Mouse (Mus musculus): ENCODE results near the gene Cxcl17.
A peak's percentile ranks its signal among the peaks of the same experiment; 100 is the strongest.
"Not testable (repeated sequence)": the region's sequence is repeated elsewhere in the genome, so short reads cannot be mapped to it uniquely, and the experiment has no call there.

Cxcl17 gene

DNA sequence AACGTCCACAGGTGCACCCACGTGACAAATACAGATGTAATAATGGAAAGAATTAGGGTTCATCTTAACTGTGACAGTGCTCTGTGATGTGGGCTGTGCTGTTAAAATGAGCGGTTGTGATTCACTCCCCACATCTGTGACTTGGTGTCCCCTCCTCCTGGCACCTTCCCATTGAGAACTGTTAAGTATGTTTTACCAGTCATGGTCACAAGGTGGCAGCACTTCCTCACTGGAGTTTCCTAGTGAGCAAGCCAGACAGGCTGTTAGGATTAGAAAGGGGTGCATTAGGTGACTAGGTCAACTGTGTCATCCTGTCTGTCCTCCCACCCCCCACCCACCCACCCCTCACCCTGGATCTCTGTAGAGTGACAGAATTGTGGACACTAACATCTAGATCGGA is 11.7 kb upstream of the Cxcl17 start:
- DNase-seq (ENCODE audit: low spot score): peak; percentile 65

DNA sequence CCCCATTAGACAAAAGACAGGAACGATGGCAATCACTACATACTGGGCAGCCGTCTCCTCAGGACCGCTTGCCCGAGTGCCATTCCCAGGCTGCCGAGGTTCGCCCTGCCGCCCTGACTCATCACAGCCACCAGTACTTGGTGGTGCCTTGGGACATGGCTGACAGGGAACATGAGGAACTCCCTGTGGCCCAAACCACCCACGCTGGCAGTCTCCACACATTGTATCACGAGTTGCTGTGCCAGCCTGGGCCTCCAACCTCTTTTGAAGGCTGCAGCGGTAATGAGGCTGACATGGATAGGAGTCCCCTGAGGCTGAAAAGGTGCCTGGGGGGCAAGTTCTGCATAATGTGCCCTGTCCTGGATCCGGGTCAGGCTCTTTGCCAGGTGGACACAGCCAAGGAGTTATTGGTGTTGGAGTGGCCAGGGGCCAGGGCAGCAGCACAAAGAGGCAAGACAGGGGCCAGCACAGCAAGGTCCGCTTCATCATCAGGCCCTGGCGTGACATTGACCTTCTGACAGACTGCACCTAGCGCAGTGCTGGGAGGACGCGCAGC is 9.7 kb upstream of the Cxcl17 start:
- no peak for DNase-seq (ENCODE audit: low spot score)

DNA sequence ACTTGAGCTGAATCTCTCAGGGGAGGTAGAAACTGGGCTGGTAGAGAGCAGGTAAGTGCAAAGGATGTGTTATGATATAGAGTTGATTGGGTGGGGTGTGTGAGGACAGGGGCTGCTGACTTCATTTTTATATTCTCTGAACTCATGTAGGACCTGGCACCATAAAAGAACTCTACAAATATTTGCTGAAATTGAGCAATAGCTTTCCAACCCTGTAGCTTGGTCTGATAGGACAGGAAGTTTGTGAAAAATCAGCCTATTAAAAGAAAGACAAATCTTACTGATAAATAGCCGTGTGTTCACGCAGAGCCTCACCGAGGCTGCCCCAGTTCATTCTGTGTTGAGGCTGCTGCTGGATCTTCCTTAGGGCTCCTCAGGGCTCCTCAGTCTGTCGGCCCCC is 7.3 kb upstream of the Cxcl17 start:
- DNase-seq (ENCODE audit: low spot score): no peak

DNA sequence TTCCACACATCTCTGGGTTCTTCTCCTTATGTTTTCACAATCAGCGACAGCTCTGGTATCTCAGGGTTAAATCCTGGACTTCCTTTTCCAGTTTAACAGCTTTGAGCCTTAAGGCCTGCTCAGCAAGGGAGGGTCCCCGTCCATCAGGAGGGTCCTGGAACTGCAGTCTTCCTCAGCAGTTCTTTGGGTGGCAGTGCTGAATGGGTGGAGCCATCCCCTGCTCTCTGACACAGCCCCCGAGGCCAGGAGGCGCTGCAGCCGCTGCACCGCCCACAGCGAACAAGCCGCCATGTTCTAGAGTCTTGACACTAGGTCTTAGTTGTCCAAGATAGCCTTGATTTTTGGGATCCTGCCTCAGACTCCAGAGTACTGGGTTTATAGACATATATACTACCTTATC is 6.8 kb upstream of the Cxcl17 start:
- no peak for DNase-seq (ENCODE audit: low spot score)

DNA sequence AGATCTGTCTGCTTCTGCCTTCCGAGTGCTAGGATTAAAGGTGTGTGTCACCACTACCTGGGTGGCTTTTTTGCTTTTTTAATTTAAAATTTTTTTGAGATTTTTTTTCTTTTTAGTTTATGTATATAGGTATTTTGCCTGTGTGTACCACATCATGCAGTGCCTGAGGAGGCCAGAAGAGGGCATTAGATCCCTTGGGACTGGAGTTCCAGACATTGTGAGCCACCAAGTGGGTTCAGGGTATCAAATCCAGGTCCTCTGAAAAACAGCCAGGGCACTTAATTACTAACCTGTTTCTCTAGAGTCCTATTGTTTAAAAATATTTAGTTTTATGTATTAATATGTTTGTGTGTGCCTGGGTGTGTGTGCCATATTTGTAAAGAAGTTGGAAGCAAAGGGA is 4.9 kb upstream of the Cxcl17 start:
- DNase-seq (ENCODE audit: low spot score): no peak

DNA sequence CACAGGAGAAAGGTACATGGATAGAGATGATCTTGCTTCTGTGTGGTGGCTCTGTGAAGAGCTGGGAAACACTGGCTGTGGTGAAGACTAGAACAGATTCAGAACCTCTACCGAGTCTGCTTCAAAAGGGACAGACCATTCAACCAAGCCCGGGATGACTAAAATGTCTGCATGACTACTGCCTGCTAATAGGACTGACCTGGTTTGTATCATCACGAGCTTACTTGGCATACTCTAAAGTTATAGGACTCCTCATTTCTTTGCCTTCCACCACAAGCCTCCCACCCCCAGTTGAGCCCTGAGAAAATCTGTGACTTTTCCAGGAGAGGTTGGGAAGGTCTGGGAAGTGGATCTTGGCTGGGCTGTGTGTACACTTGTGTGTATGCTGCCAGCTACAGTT is 825 bp downstream of the Cxcl17 start:
- no peak for DNase-seq (ENCODE audit: low spot score)

DNA sequence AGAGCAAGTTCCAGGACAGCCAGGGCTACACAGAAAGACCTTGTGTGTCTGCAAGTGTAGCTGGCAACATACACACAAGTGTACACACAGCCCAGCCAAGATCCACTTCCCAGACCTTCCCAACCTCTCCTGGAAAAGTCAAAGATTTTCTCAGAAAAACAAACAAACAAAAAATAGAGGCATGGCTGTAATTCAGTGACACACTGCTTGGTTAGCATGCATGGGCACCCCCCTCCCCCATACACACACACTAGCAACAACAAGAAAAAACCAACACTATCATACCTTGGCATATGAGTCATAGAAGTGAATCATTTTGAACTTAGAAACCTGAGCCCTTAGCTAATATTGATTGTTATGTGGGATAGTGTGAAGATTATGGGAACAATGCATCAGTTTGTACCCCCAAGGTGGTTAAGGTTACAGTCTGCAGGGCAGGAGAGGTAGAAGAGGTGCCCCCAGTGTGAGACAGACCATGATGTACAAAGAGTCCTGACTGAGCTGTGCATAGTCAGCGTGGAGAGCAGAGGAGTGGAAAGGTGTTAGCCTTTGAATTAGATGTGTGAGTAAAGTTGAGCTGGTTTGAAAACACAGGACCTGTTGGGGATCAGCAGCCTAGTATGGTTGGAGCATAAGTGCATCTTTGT is 1.6 kb downstream of the Cxcl17 start:
- no peak for DNase-seq (ENCODE audit: low spot score)

DNA sequence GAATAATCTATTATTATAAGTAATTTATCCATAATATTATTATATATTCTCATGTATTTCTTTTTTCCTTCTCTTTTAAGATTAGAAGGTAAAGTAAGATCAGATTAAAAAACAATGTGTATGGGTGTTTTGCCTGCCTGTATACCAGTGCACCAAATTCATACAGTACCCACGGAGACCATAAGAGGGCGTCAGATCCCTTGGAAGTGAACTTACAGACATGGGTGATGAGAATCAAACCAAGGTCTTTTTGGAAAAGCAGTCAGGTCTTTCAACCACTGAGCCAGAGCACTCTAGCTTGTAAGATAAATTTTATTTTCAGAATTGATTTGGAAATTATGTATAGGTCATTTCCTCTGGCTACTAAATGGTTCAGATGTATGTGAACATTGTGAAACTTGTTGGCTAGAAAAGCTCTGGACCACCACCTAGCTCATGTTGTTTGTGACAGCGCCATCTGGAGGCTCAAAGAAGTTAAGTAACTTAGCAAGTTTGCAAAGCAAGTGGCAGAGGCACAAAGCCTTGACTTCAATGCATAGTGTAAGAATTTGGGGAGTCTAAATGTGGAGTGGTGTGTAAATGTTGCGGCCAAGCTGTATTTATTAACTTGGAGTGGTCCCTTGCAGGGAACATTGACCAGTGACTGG is 3.4 kb downstream of the Cxcl17 start:
- DNase-seq (ENCODE audit: low spot score): no peak

DNA sequence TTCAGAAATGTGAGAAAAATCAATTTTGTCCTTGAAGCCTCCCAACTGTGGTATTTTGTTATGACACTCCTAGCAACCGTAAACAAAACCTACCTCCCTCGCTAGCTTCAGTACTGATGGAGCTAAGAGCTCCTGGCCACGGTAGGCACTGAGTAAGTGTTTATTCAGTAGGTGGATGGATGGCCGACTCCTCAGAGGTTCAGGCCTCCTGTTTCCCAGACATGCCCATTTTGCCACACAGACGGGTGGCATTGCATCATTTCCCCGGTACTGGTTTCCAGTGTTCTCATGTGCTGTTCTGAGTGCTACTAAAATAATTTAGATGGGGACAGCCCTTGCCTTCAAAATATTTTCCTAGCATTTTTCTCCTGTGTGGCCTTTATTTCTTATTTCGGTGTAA is 6.2 kb downstream of the Cxcl17 start:
- no peak for DNase-seq (ENCODE audit: low spot score)

DNA sequence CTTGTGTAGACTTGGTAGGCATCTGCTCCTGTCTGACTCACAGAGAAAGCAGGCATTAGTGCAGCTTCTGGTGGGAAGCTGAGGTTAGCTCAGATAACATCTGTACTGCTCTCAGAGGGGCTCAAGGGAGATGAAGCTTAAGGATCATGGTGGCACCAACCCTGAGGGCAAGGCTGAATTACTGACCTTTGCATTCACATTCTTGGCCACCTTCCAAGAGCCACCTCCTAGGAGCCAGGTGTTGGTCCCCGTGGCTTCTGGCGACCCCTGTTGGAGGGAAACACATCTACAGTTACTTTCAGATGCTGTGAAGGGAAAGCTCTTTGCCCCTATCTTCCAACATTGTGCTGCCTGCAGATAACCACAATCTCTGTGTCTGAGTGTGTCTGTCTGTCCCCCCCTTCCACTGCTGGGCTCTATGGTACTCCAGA is 10.0 kb downstream of the Cxcl17 start:
- peak; percentile 54 for DNase-seq (ENCODE audit: low spot score)

DNA sequence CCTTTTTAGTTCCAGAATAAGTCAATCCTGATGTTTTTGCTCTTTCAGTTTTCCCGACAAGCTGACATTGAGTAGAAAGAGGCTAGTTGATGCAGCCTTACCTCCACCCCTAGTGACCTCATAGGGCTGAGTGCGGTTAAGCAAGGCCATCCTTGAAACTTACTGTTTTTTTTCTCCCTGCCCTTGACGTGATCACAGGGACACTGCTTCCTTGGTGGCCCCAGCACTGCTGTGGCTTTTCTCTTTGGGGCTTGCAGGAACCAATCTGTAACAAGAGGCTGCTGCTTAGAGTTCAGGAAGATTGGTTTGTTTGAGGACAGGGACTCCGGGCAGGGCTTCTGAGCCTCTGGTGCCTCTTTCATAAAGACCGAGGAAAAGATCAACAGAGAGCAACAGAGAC is 10.7 kb downstream of the Cxcl17 start:
- DNase-seq (ENCODE audit: low spot score): no peak

DNA sequence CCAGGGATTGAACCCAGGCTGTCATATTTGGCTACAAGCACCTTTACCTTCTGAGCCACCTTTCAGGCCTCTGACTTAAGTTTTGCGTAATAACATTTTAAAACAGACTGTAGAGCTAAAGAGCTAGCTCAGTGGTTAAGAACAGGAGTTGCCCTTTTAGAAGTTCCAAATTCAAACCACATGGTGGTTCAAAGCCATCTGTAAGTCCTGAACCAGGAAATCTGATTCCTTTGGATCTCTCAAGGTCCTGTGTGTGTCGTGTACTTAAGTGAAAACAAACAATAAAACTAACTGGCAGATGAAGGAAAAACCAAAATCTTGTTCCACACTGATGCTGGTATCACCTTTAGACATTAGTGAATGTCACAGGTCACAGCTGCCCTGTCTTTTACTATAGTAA is 11.1 kb downstream of the Cxcl17 start:
- DNase-seq (ENCODE audit: low spot score): no peak

DNA sequence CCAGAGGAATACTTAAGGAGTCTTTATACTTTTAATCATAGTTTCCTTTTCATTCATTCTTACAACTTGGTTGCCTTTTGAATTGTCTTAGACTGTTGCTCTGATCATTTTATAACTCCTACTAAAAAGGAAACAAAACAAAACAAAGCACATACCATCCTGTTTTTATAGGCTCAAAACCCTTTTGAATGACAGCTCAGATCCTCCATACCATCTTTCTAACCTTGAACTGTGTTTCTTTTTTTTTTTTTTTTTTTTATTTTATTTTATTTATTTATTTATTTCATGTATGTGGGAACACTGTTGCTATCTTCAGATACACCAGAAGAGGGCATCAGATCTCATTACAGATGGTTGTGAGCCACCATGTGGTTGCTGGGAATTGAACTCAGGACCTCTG is 13.7 kb downstream of the Cxcl17 start:
- DNase-seq (ENCODE audit: low spot score): not testable (repeated sequence)

DNA sequence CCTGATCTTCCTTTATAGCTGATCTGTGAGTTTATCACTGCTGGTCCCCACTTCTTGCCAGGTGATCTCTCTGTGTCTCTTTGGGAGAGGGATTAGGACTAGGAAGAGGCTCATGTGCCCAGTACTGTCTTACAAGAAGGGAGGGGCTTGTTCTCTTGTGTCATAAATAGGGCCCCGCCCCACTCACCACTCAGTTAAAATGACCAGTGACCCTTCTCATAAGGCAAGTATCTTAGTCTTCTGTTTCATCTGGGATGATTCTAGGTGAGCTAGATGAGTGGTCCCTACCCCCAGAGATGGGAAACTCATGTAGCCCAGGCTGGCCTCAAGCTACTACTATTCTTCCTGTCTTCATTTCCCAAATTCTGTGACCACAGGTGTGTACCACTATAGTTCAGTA is 14.1 kb downstream of the Cxcl17 start, which contains the start of gene Lipe:
Lipe (minus strand) TSS at position 101 of the 400 bp plus-strand sequence.
- DNase-seq (ENCODE audit: low spot score): no peak

DNA sequence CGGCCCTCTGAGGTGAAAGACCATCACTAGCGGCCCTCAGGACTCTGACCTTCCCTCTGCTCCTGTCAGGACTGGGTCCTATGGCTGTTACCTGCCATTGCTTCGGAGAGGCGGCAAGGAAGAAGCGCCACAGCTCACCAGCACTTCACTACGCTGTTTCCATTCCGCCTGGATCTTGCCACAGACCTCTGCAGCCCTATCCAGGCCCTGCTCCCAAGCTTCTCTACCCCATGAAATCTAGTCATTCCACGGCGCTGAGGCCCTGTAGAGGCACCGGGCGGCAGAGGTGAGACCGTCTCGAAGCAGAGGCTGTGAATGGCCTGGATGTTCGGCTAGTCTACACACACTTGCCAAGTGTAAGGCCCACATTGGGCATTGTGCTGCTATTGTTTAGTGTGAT is 16.1 kb downstream of the Cxcl17 start:
- no peak for DNase-seq (ENCODE audit: low spot score)

DNA sequence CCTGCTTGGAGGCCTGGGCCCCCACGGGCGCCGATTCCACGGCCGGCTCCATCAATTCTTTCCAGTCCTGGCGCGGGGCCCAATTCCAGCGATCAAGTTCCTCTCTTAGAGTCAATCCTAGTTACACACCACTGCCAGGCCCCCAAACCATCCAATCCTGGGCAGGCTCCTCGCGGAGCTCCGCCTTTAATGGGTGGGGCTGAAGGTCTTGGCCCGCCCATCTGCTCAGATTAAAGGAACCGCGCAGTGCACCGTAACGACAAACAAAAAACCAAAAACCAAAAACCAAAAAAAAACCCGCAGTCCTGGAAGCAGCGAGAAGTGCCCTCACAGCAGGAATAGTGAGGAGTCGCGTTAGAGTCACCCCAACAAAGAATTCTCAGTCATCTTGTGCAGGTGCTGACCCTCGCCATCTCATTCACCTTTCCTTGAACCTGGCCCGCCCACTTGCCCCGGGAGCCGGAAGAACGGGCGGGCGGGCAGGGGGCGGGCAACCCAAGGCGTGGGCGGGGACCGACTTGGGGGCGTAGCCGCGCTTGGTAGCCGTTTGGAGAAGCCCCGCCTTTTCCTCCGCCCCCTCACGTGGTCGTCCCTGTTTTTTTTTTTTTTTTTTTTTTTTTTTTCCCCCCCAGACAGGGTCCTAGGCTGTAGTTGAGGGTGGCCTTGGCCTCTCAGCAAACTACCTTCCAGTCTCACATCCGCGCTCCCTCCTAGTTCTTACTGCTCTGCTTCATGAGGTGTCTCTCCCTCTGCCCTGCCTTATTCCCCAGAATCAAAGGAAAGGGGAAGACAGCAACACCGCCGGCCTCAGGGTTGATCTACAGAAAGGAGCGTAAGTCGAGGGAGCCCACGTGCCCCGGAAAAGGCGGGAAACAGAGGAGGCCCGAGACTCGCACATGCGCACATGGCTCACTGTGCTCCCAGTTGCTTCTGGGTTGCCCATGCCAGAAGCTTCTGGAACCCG is 16.8 kb downstream of the Cxcl17 start:
- DNase-seq (ENCODE audit: low spot score): peak; percentile 94

DNA sequence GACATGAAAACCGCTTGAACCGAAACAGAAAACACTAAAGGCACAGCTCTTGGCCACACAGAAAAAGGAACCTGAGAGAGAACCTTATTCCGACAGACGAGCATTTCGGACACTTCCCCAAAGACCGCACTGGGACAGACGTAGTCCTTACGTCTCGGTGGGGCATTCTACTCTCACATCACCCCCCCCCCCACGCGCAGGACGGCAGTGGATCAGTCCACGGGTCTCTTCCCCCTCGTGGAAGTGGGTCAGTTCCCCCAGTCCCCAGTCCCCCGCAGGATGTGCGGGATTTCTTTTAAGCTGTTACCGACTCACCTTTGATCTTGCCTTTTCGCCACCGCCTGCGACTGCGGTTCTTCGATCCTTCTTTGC is 17.5 kb downstream of the Cxcl17 start:
- DNase-seq (ENCODE audit: low spot score): no peak

DNA sequence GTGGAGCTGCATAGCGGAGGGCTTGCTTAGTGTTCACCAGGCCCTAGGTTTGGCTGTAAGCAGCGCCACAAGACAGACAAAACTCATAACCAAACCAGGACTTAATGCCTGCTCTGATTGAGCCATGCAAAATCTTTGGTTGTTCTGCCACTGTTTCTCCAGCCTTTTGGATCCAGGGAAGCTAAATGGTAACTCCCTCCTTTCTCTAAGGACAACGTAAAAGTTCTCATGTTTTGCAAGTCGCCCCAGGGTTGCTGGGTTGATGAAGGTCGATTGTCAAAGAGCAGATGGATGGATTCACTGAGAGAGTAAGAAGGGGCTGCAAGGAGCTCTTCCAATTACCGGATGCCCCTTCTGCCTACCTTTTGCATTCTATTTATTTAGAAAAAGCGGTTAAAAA is 17.9 kb downstream of the Cxcl17 start:
- DNase-seq (ENCODE audit: low spot score): no peak

DNA sequence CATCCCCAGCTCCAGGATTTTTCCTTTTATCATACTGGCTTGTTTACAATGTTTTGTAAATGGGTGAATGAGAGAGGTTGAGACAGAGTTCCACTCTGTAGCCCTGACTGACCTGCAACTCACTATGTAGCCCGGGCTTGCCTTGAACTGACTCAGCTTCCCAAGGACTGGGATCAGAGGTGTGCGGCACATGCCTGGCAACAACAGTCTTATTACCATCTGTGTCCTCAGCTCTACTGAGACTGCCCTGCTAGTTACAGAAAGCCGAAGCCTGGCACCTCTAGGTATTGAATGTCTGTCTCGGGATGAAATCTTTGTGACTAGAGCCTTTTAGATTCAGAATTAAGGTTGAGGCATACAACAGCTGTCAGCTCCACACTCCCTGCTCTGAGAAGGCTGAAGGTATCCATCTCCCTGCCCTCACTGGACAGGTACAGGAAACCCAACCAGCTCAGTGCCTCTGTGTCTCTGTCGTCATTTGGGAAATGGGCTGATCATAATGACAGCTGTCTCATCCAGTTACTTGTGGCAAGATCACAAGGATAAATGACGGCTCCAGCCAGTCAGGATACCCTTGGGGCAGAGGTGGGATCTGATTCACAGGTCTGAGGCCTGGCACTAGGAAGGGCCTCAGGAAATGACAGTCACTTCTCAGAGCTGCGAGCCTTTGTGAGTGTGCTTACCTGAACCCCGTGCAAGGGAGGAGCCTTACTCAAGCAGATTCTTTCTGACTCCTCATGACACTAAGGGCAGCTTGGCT is 19.1 kb downstream of the Cxcl17 start:
- peak; percentile 23 for DNase-seq (ENCODE audit: low spot score)

DNA sequence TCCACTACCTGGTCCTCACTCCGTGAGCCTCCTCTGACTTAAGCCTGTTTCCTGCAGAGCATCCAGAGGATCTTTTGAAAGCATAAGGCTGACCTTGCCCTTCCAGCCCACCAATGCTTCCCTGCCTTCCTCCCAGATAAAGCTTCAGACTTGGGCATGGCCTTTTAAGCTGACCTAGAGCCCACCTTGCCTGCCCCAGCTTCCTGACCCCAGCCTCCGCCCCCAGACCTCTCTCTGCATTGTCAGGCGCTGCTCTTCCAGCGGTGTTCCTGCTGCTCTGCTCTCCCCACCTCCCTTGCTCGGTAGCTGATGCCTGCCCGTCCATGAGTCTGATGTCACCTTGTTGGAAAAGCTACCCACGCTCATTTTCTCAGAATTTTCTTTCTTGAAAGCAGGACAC is 19.8 kb downstream of the Cxcl17 start:
- DNase-seq (ENCODE audit: low spot score): no peak

DNA sequence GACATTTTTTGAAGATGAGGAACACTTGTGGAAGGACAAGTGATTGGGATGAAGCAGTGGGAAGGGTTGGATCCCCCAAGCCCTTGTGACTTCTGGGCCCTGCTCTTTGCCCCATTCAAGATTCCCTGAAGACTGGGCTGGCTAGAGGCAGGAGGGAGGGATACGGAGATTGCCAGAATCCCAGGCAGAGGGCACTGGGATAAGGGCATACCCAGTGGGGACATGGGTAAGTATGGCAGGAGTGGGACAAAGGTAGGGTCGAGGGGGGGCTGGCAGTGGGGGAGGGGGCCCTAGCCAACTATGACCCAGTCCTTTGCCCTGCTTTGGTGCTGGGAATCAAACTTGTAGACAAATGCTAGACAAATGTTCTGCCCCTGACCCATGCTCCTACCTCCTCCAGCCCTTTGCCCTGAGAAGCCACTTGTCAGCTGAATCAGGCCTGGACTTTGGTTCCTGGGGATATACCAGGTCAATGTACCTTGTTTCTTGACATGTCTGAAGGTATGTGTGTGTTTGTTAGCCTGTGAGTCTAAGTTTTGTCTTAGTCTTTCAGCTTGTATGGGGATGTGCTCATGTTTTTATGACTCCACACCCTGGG is 20.7 kb downstream of the Cxcl17 start:
- peak; percentile 59 for DNase-seq (ENCODE audit: low spot score)
